Mouse (Mus musculus) heart, embryonic 10.5 days (tissue): ENCODE results near the gene Plbd1. TPM values are rescaled to one million over a fixed set of nuclear protein-coding genes. Genes with fewer than 3 reads are reported as not detected.
A peak's percentile ranks its signal among the peaks of the same experiment; 100 is the strongest.

ENCODE experiments used
- DNase-seq: peaks from one replicate; pipeline ENCODE4 v3.0.0-alpha.2; 2017; ENCODE audit warnings: low spot score
- H3K27ac ChIP-seq: fragments of 300-500 bp; sonication (generic); 2 replicates; pipeline ENCODE4 v1.5.1; 2016; ENCODE audit warnings: mild to moderate bottlenecking
- H3K27me3 ChIP-seq: fragments of 300-500 bp; sonication (generic); 2 replicates; pipeline ENCODE4 v1.6.1; 2016; ENCODE audit warnings: mild to moderate bottlenecking; ENCODE audit not compliant: poor library complexity, insufficient read depth, severe bottlenecking
- H3K36me3 ChIP-seq: fragments of 300-500 bp; sonication (generic); 2 replicates; pipeline ENCODE4 v1.6.1; 2016; ENCODE audit warnings: mild to moderate bottlenecking, moderate library complexity
- H3K4me1 ChIP-seq: fragments of 300-500 bp; sonication (generic); 2 replicates; pipeline ENCODE4 v1.6.1; 2016; ENCODE audit warnings: mild to moderate bottlenecking
- H3K4me3 ChIP-seq: fragments of 300-500 bp; sonication (generic); 2 replicates; pipeline ENCODE4 v1.5.1; 2016; ENCODE audit warnings: mild to moderate bottlenecking, moderate library complexity
- H3K9me3 ChIP-seq: fragments of 300-500 bp; sonication (generic); 2 replicates; pipeline ENCODE4 v1.6.1; 2016; ENCODE audit warnings: mild to moderate bottlenecking, moderate library complexity
- WGBS: fragments of 180-500 bp; shearing (Covaris S2); methylation state at CpG from one replicate; pipeline ENCODE4 v1.1.7; 2016; 5-methylcytosine and 5-hydroxymethylcytosine counted together
- polyA plus RNA-seq: library from polyadenylated mRNA; unstranded; fragments of >200 nt; fragmentation: Nextera tagmentation; extraction: Ambion mirVana; gene quantifications from 2 replicates; pipeline ENCODE4 v1.2.1, GENCODE M21; 2016

Gene Plbd1
- polyA plus RNA-seq, 1 experiment from 2014 or later = 3.1 TPM

GRCm38 (mm10) chr6:136644171-136644570 lies 17.6 kb downstream of the Plbd1 start:
- no peaks in the 10 kb centered on the region for H3K27me3 ChIP-seq
- H3K36me3 ChIP-seq = no peaks in the 10 kb centered on the region
- peaks cover 4% of the 10 kb centered on the region for H3K4me1 ChIP-seq
- 81% methylated on average over 2 of the region's 2 CpGs for WGBS
- H3K4me3 ChIP-seq = no peak overlapping the region
- no peak overlapping the region for H3K27ac ChIP-seq
- DNase-seq = no peak
- no peaks in the 10 kb centered on the region for H3K9me3 ChIP-seq

- Histone ChIP-seq H3K4me1 (peaks cover 20% of the 10 kb centered on the region), H3K27me3 (no peaks in the 10 kb centered on the region), H3K9me3 (no peaks in the 10 kb centered on the region), H3K36me3 (no peaks in the 10 kb centered on the region), H3K27ac (no peak overlapping the region), H3K4me3 (no peak overlapping the region)
- 65% methylated on average over 3 of the region's 3 CpGs for WGBS
- no peak for DNase-seq
Observed at GRCm38 (mm10) chr6:136634982-136635381, 26.7 kb downstream of the Plbd1 start.

- 49% methylated on average over 6 of the region's 6 CpGs for WGBS
- peaks cover 18% of the 10 kb centered on the region for H3K4me1 ChIP-seq
- no peak overlapping the region for H3K4me3 ChIP-seq
- no peaks in the 10 kb centered on the region for H3K27me3 ChIP-seq
- DNase-seq = no peak
- H3K9me3 ChIP-seq = no peaks in the 10 kb centered on the region
- no peaks in the 10 kb centered on the region for H3K36me3 ChIP-seq
- H3K27ac ChIP-seq = peak overlapping the region; percentile 8; the same call in 1 of the 2 replicates
Observed at GRCm38 (mm10) chr6:136633719-136634118, 28.0 kb downstream of the Plbd1 start.

- Histone ChIP-seq H3K4me1 (peaks cover 17% of the 10 kb centered on the region), H3K9me3 (no peaks in the 10 kb centered on the region), H3K27me3 (no peaks in the 10 kb centered on the region), H3K36me3 (no peaks in the 10 kb centered on the region), H3K4me3 (no peak overlapping the region), H3K27ac (no peak overlapping the region)
- 73% methylated on average over 3 of the region's 3 CpGs for WGBS
- no peak for DNase-seq
Observed at GRCm38 (mm10) chr6:136633154-136633553, 28.6 kb downstream of the Plbd1 start.

GRCm38 (mm10) chr6:136631945-136632534 lies 29.7 kb downstream of the Plbd1 start:
- WGBS = 76% methylated on average over 13 of the region's 13 CpGs
- Histone ChIP-seq H3K4me3 (no peak overlapping the region), H3K27ac (no peak overlapping the region), H3K9me3 (no peaks in the 10 kb centered on the region), H3K27me3 (no peaks in the 10 kb centered on the region), H3K4me1 (peaks cover 17% of the 10 kb centered on the region), H3K36me3 (no peaks in the 10 kb centered on the region)
- DNase-seq = no peak

GRCm38 (mm10) chr6:136631519-136631918 lies 30.2 kb downstream of the Plbd1 start:
- Histone ChIP-seq H3K4me1 (peaks cover 17% of the 10 kb centered on the region), H3K4me3 (no peak overlapping the region), H3K9me3 (no peaks in the 10 kb centered on the region), H3K27me3 (no peaks in the 10 kb centered on the region), H3K27ac (no peak overlapping the region), H3K36me3 (no peaks in the 10 kb centered on the region)
- 87% methylated on average over 8 of the region's 8 CpGs for WGBS
- DNase-seq = no peak

- no peaks in the 10 kb centered on the region for H3K36me3 ChIP-seq
- WGBS = 92% methylated on average over 5 of the region's 5 CpGs
- no peak for DNase-seq
- no peak overlapping the region for H3K27ac ChIP-seq
- no peaks in the 10 kb centered on the region for H3K9me3 ChIP-seq
- H3K4me1 ChIP-seq = peaks cover 17% of the 10 kb centered on the region
- no peaks in the 10 kb centered on the region for H3K27me3 ChIP-seq
- no peak overlapping the region for H3K4me3 ChIP-seq
Observed at GRCm38 (mm10) chr6:136629639-136630038, 32.1 kb downstream of the Plbd1 start.

GRCm38 (mm10) chr6:136625421-136625820 lies 36.3 kb downstream of the Plbd1 start:
- no peak for DNase-seq

GRCm38 (mm10) chr6:136620361-136621139 lies 41.2 kb downstream of the Plbd1 start:
- no peaks in the 10 kb centered on the region for H3K9me3 ChIP-seq
- H3K4me3 ChIP-seq = peak overlapping the region; percentile 36; the same call in 1 of the 2 replicates
- H3K27ac ChIP-seq = no peak overlapping the region
- WGBS = 40% methylated on average over 17 of the region's 17 CpGs
- no peaks in the 10 kb centered on the region for H3K27me3 ChIP-seq
- DNase-seq = peak; percentile 86
- H3K4me1 ChIP-seq = no peaks in the 10 kb centered on the region
- no peaks in the 10 kb centered on the region for H3K36me3 ChIP-seq

More at GRCm38 (mm10) chr6:136625421-136625820, 36.3 kb downstream of the Plbd1 start:
- Histone ChIP-seq H3K36me3 (no peaks in the 10 kb centered on the region), H3K27ac (no peak overlapping the region), H3K27me3 (no peaks in the 10 kb centered on the region), H3K4me1 (no peaks in the 10 kb centered on the region), H3K4me3 (no peak overlapping the region), H3K9me3 (no peaks in the 10 kb centered on the region)
- 83% methylated on average over 12 of the region's 12 CpGs for WGBS

GRCm38 (mm10) chr6:136614156-136614555 lies 47.6 kb downstream of the Plbd1 start:
- H3K36me3 ChIP-seq = peaks cover 26% of the 10 kb centered on the region
- no peak for DNase-seq
- 89% methylated on average over 3 of the region's 3 CpGs for WGBS

GRCm38 (mm10) chr6:136612312-136612711 lies 49.4 kb downstream of the Plbd1 start:
- Histone ChIP-seq H3K27me3 (no peaks in the 10 kb centered on the region), H3K27ac (no peak overlapping the region), H3K4me3 (no peak overlapping the region), H3K4me1 (no peaks in the 10 kb centered on the region), H3K36me3 (peaks cover 42% of the 10 kb centered on the region), H3K9me3 (no peaks in the 10 kb centered on the region)
- DNase-seq = no peak
- 96% methylated on average over 3 of the region's 3 CpGs for WGBS

More at GRCm38 (mm10) chr6:136614156-136614555, 47.6 kb downstream of the Plbd1 start:
- H3K4me1 ChIP-seq = no peaks in the 10 kb centered on the region
- no peaks in the 10 kb centered on the region for H3K9me3 ChIP-seq
- H3K27ac ChIP-seq = no peak overlapping the region
- H3K4me3 ChIP-seq = no peak overlapping the region
- H3K27me3 ChIP-seq = no peaks in the 10 kb centered on the region

- WGBS = 96% methylated on average over 17 of the region's 17 CpGs
- no peaks in the 10 kb centered on the region for H3K9me3 ChIP-seq
- no peak overlapping the region for H3K4me3 ChIP-seq
- DNase-seq = no peak
- H3K27ac ChIP-seq = no peak overlapping the region
- H3K36me3 ChIP-seq = peaks cover 49% of the 10 kb centered on the region
- no peaks in the 10 kb centered on the region for H3K4me1 ChIP-seq
- H3K27me3 ChIP-seq = no peaks in the 10 kb centered on the region
Observed at GRCm38 (mm10) chr6:136611351-136612215, 50.1 kb downstream of the Plbd1 start.

- Histone ChIP-seq H3K4me1 (no peaks in the 10 kb centered on the region), H3K27me3 (no peaks in the 10 kb centered on the region), H3K36me3 (peaks cover 97% of the 10 kb centered on the region), H3K9me3 (no peaks in the 10 kb centered on the region), H3K27ac (no peak overlapping the region), H3K4me3 (no peak overlapping the region)
- WGBS = 83% methylated on average over 7 of the region's 7 CpGs
- no peak for DNase-seq
Observed at GRCm38 (mm10) chr6:136602601-136603000, 59.1 kb downstream of the Plbd1 start.
